Mouse (Mus musculus): ENCODE data around the gene Rhbdl3. TPM values are rescaled to one million over a fixed set of nuclear protein-coding genes. Genes with fewer than 3 reads are reported as not detected.
A peak's percentile ranks its signal among the peaks of the same experiment; 100 is the strongest.

Rhbdl3 gene
- polyA plus RNA-seq (2015; fragmentation: Nextera tagmentation; extraction: Ambion mirVana), result 15.3 and 28.0 TPM in 2 replicates

GRCm38 (mm10) chr11:80300551-80301315, at the start of gene Rhbdl3:
Gene Rhbdl3, plus strand, starts transcription at chr11:80300912.
- peak within 1 kb of the TSS; percentile 87 for H3K9ac ChIP-seq (replicated peaks)
- H3K4me2 ChIP-seq (replicated peaks), result peak within 1 kb of the TSS; percentile 99
- H3K4me3 ChIP-seq (replicated peaks), result peak within 1 kb of the TSS; percentile 78
- H3K27ac ChIP-seq, result peak within 1 kb of the TSS; percentile 87
- H3K27me3 ChIP-seq, result peaks cover 6% of the 10 kb centered on the region; the same call in 1 of the 2 replicates
- H3K9me3 ChIP-seq, result no peaks in the 10 kb centered on the region
- peaks cover 45% of the 10 kb centered on the region for H3K4me1 ChIP-seq (replicated peaks)
- peak; percentile 65 for ATAC-seq
- H3K36me3 ChIP-seq, result no peaks in the 10 kb centered on the region
- WGBS, result under 1% methylated on average over 73 of the region's 81 CpGs

GRCm38 (mm10) chr11:80264137-80264536, 36.6 kb upstream of the Rhbdl3 start:
- Histone ChIP-seq H3K9ac (replicated peaks) (no peak overlapping the region), H3K36me3 (peaks cover 64% of the 10 kb centered on the region)
- ATAC-seq, result no peak

GRCm38 (mm10) chr11:80271096-80271495, 29.6 kb upstream of the Rhbdl3 start:
- no peak overlapping the region for H3K4me2 ChIP-seq (replicated peaks)
- no peaks in the 10 kb centered on the region for H3K4me1 ChIP-seq (replicated peaks)
- 86% methylated on average over 5 of the region's 5 CpGs for WGBS
- H3K27ac ChIP-seq, result no peak overlapping the region
- no peak for ATAC-seq
- no peak overlapping the region for H3K9ac ChIP-seq (replicated peaks)
- no peaks in the 10 kb centered on the region for H3K27me3 ChIP-seq
- H3K36me3 ChIP-seq, result peaks cover 14% of the 10 kb centered on the region
- no peaks in the 10 kb centered on the region for H3K9me3 ChIP-seq
- H3K4me3 ChIP-seq (replicated peaks), result no peak overlapping the region

More at GRCm38 (mm10) chr11:80264137-80264536, 36.6 kb upstream of the Rhbdl3 start:
- 95% methylated on average over 8 of the region's 8 CpGs for WGBS
- Histone ChIP-seq H3K27me3 (no peaks in the 10 kb centered on the region), H3K4me1 (replicated peaks) (no peaks in the 10 kb centered on the region), H3K4me3 (replicated peaks) (no peak overlapping the region), H3K4me2 (replicated peaks) (no peak overlapping the region), H3K27ac (no peak overlapping the region), H3K9me3 (no peaks in the 10 kb centered on the region)

GRCm38 (mm10) chr11:80275011-80275410, 25.7 kb upstream of the Rhbdl3 start:
- Histone ChIP-seq H3K9me3 (no peaks in the 10 kb centered on the region), H3K27ac (no peak overlapping the region), H3K27me3 (no peaks in the 10 kb centered on the region), H3K4me2 (replicated peaks) (no peak overlapping the region), H3K4me1 (replicated peaks) (no peaks in the 10 kb centered on the region), H3K4me3 (replicated peaks) (no peak overlapping the region), H3K9ac (replicated peaks) (no peak overlapping the region), H3K36me3 (no peaks in the 10 kb centered on the region)
- ATAC-seq, result no peak
- 65% methylated on average over 3 of the region's 3 CpGs for WGBS

- no peak overlapping the region for H3K4me3 ChIP-seq (replicated peaks)
- H3K27ac ChIP-seq, result no peak overlapping the region
- 59% methylated on average over 2 of the region's 2 CpGs for WGBS
- no peak for ATAC-seq
- H3K4me1 ChIP-seq (replicated peaks), result no peaks in the 10 kb centered on the region
- H3K36me3 ChIP-seq, result no peaks in the 10 kb centered on the region
- H3K9me3 ChIP-seq, result no peaks in the 10 kb centered on the region
- no peaks in the 10 kb centered on the region for H3K27me3 ChIP-seq
- 0 out of 2 replicates have a peak overlapping the region, but pooled peaks have one; percentile 14 for H3K9ac ChIP-seq (replicated peaks)
- H3K4me2 ChIP-seq (replicated peaks), result no peak overlapping the region
Observed at GRCm38 (mm10) chr11:80278054-80278453, 22.7 kb upstream of the Rhbdl3 start.

- no peak overlapping the region for H3K4me3 ChIP-seq (replicated peaks)
- 83% methylated on average over 3 of the region's 3 CpGs for WGBS
- no peaks in the 10 kb centered on the region for H3K4me1 ChIP-seq (replicated peaks)
- H3K4me2 ChIP-seq (replicated peaks), result no peak overlapping the region
- no peaks in the 10 kb centered on the region for H3K36me3 ChIP-seq
- no peaks in the 10 kb centered on the region for H3K9me3 ChIP-seq
- ATAC-seq, result no peak
- H3K9ac ChIP-seq (replicated peaks), result no peak overlapping the region
- H3K27me3 ChIP-seq, result no peaks in the 10 kb centered on the region
- H3K27ac ChIP-seq, result no peak overlapping the region
Observed at GRCm38 (mm10) chr11:80283786-80284185, 16.9 kb upstream of the Rhbdl3 start.

GRCm38 (mm10) chr11:80284641-80285040, 16.1 kb upstream of the Rhbdl3 start:
- H3K4me3 ChIP-seq (replicated peaks), result no peak overlapping the region
- H3K4me2 ChIP-seq (replicated peaks), result no peak overlapping the region
- H3K36me3 ChIP-seq, result no peaks in the 10 kb centered on the region
- H3K9ac ChIP-seq (replicated peaks), result 0 out of 2 replicates have a peak overlapping the region, but pooled peaks have one; percentile 1
- no peak overlapping the region for H3K27ac ChIP-seq
- no peaks in the 10 kb centered on the region for H3K9me3 ChIP-seq
- no peak for ATAC-seq
- peaks cover 5% of the 10 kb centered on the region for H3K4me1 ChIP-seq (replicated peaks)
- no peaks in the 10 kb centered on the region for H3K27me3 ChIP-seq
- 65% methylated on average over 6 of the region's 6 CpGs for WGBS

GRCm38 (mm10) chr11:80287150-80287549, 13.6 kb upstream of the Rhbdl3 start:
- no peak overlapping the region for H3K4me3 ChIP-seq (replicated peaks)
- H3K9me3 ChIP-seq, result no peaks in the 10 kb centered on the region
- no peaks in the 10 kb centered on the region for H3K27me3 ChIP-seq
- ATAC-seq, result peak; percentile 31; the same call in 1 of the 2 replicates
- no peak overlapping the region for H3K9ac ChIP-seq (replicated peaks)
- no peak overlapping the region for H3K4me2 ChIP-seq (replicated peaks)
- WGBS, result 18% methylated on average over 5 of the region's 5 CpGs
- H3K36me3 ChIP-seq, result no peaks in the 10 kb centered on the region
- H3K4me1 ChIP-seq (replicated peaks), result peaks cover 19% of the 10 kb centered on the region
- no peak overlapping the region for H3K27ac ChIP-seq

GRCm38 (mm10) chr11:80289701-80290445, 10.8 kb upstream of the Rhbdl3 start:
- whole genome bisulfite sequencing, result under 1% methylated on average over 23 of the region's 23 CpGs
- Histone ChIP-seq H3K27me3 (peaks cover 3% of the 10 kb centered on the region; the same call in 1 of the 2 replicates), H3K27ac (peak overlapping the region; percentile 86), H3K4me3 (replicated peaks) (peak overlapping the region; percentile 40), H3K9ac (replicated peaks) (peak overlapping the region; percentile 60), H3K9me3 (no peaks in the 10 kb centered on the region), H3K36me3 (no peaks in the 10 kb centered on the region), H3K4me2 (replicated peaks) (peak overlapping the region; percentile 58), H3K4me1 (replicated peaks) (peaks cover 34% of the 10 kb centered on the region)
- ATAC-seq, result peak; percentile 84

GRCm38 (mm10) chr11:80291004-80291403, 9.7 kb upstream of the Rhbdl3 start:
- no peak overlapping the region for H3K4me2 ChIP-seq (replicated peaks)
- no peaks in the 10 kb centered on the region for H3K36me3 ChIP-seq
- H3K27ac ChIP-seq, result no peak overlapping the region
- ATAC-seq, result no peak
- H3K4me3 ChIP-seq (replicated peaks), result no peak overlapping the region
- H3K27me3 ChIP-seq, result peaks cover 6% of the 10 kb centered on the region; the same call in 1 of the 2 replicates
- 77% methylated on average over 2 of the region's 2 CpGs for WGBS
- no peak overlapping the region for H3K9ac ChIP-seq (replicated peaks)
- no peaks in the 10 kb centered on the region for H3K9me3 ChIP-seq
- peaks cover 46% of the 10 kb centered on the region for H3K4me1 ChIP-seq (replicated peaks)

GRCm38 (mm10) chr11:80292463-80292862, 8.2 kb upstream of the Rhbdl3 start:
- Histone ChIP-seq H3K4me3 (replicated peaks) (no peak overlapping the region), H3K27me3 (peaks cover 10% of the 10 kb centered on the region; the same call in 1 of the 2 replicates), H3K4me2 (replicated peaks) (no peak overlapping the region), H3K4me1 (replicated peaks) (peaks cover 50% of the 10 kb centered on the region), H3K9me3 (no peaks in the 10 kb centered on the region), H3K36me3 (no peaks in the 10 kb centered on the region), H3K27ac (peak overlapping the region; percentile 80), H3K9ac (replicated peaks) (peak overlapping the region; percentile 33; the same call in 1 of the 2 replicates)
- ATAC-seq, result peak; percentile 77
- WGBS, result 29% methylated on average over 7 of the region's 7 CpGs

- no peak for ATAC-seq
- H3K4me1 ChIP-seq (replicated peaks), result peaks cover 57% of the 10 kb centered on the region
- H3K36me3 ChIP-seq, result no peaks in the 10 kb centered on the region
- no peak overlapping the region for H3K4me2 ChIP-seq (replicated peaks)
- H3K27ac ChIP-seq, result no peak overlapping the region
- H3K9me3 ChIP-seq, result no peaks in the 10 kb centered on the region
- 18% methylated on average over 9 of the region's 9 CpGs for WGBS
- peaks cover 12% of the 10 kb centered on the region; the same call in 1 of the 2 replicates for H3K27me3 ChIP-seq
- no peak overlapping the region for H3K4me3 ChIP-seq (replicated peaks)
- H3K9ac ChIP-seq (replicated peaks), result no peak overlapping the region
Observed at GRCm38 (mm10) chr11:80295066-80295465, 5.6 kb upstream of the Rhbdl3 start.

Data from midbrain, embryonic 13.5 days (tissue).